Mouse (Mus musculus) heart, postnatal 25 days (tissue): ENCODE results near the gene Gm11111. TPM values are rescaled to one million over a fixed set of nuclear protein-coding genes. Genes with fewer than 3 reads are reported as not detected.

Source experiments
- DNase-seq: peaks from one replicate; pipeline ENCODE4 v3.0.0; 2022; ENCODE audit warnings: low spot score
- intact Hi-C: fragments of 180-260 bp; cut with DNase I; formaldehyde crosslinking; loops from one replicate; pipeline ENCODE4 v1.15.1; 2025
- total RNA-seq, 2 experiments: library from RNA; stranded (reverse); gene quantifications; 2 replicates each; pipeline ENCODE4 v1.2.3; 2021

Gm11111 gene
- total RNA-seq, 2 experiments from 2014 or later = not detected

GRCm38 (mm10) chr5:98578398-98578797 is 25.9 kb downstream of the Gm11111 start:
- no peak for DNase-seq
- intact Hi-C loops = no loop called here

- intact Hi-C loops = no loop called here
- no peak for DNase-seq
These were observed 28.3 kb downstream of the Gm11111 start for GRCm38 (mm10) chr5:98580811-98581210.

GRCm38 (mm10) chr5:98582051-98582450 is 29.6 kb downstream of the Gm11111 start:
- intact Hi-C loops = no loop called here
- no peak for DNase-seq

- DNase-seq = no peak
- intact Hi-C loops = no loop called here
These were observed 33.4 kb downstream of the Gm11111 start for GRCm38 (mm10) chr5:98585915-98586314.

Other genes with a start within 250 kb of the Gm11111 start
- not detected for gene Cfap299, start 223.4 kb upstream of the Gm11111 start, total RNA-seq